Mouse (Mus musculus): ENCODE measurements at regions not wholly inside any gene's neighbourhood (a gene's known extent, or its start where the extent isn't known, plus 50 kb on each side); places are given as distances from the start of the nearest gene placed in this dataset.

DNA sequence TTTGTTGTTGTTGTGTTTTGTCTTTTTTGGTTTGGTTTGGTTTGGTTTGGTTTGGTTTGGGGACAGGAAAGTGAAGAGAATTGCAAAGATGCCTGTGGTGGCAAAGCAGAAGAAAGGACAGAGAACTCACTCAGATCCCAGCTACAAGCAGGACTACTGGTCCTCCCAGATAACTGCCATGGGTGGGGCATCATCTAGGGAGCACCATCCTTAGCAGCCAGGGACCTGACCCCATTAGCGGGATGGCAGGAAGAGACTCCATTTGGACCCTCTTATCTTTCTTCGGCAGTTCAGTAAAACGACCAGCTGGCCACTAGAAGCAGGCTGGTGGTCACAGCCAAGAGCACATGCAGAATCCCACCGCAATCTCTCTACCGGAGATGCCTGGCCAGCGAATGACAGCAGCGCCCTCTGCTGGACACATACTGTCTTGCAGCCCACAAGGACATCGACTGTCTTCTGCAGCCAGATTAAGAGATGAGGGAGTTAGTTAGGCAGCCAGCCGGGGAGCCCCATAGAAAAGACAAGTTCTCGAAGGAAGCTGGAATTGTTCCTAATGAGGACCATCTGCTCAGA is 119.8 kb downstream of the Gm9195 start:
- peak; percentile 68 for DNase-seq

DNA sequence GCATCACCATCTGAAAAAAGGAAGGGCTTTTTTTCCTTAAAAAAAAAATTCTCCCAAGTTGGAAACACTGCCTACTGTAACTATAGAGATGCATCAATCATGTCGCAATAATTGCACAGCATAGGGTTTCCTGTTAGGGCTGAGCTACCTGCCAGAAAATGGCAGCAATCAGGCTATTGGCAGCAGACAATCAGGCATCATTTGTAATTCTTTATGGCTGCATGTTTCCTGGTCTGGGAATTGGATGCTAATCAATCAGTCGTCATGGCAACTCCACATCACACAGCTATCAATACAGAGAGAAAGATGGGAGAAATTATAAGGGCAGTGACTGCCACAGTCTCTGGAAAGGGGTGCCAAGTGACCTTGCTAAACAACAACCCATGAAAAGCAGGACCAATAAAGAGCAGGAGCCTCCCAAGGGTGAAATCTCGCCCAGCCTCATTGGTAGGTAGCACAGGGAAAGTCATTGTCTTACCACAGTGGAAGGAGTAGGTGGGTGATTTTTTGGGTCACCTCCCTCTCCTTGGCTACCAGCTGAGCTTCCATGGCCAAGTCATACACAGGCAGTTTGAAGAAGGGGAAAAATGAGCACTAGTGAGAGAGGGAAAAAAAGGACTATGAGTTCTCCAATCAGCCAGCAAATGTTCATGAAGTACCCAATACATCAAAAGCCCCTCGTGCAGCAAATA is 130.7 kb downstream of the Gm9195 start:
- no peak for DNase-seq

DNA sequence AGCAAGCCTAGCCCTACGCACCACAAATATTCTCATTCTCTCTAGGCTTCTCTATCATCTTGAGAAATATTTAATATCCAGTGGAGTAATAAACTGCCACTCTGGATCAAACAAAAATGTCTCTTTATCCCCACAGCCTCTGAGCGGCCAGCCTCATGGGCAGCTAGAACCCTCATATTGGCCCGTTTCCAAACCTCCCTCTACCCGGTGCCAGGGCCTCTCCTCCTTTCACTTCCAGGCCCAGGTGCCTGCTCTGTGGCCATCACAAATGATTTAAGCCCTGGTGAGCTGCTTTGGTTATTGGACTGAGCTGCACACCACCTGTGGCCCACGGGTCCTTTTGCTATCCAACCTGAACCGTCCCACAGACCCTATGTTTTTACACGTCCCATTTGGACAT is 131.5 kb downstream of the Gm9195 start:
- no peak for DNase-seq

DNA sequence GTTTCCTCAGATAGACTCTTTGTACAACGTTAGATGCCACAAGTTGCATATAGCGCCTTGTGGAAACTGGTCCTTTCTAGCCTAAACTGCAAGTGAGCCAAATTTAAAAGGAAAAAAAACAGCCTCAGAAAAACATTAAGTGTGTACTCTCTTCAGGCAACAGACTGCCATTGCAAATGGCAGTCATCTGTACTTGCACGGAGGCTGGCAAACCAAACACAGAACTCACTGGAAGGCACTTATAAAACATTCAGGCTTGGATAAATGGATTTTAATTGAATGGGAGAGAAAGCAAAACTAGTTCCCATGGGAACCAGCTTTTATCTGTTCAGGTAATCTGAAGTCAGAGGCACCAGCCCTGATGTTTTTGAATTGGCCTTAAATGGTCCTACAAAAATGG is 133.7 kb downstream of the Gm9195 start:
- DNase-seq, result no peak

DNA sequence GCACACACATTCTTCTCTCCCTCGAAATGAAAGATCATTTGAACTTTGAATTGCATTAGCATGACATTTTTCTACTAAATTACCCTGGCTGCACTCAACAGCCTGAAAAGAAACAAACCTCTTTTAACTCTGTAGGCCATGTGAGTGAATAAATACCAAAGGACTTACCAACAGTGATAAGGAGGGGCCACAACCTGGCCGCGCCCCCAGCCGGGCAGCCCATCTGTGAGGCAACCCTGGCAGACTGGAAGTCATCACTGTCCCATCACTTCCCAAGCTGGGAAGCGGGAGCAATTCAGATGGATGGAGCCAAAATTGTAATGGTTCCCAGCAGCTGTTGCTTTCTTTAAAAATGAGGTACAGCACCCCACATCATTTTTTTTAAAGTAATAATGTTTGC is 149.5 kb downstream of the Gm9195 start:
- peak; percentile 1 for DNase-seq

DNA sequence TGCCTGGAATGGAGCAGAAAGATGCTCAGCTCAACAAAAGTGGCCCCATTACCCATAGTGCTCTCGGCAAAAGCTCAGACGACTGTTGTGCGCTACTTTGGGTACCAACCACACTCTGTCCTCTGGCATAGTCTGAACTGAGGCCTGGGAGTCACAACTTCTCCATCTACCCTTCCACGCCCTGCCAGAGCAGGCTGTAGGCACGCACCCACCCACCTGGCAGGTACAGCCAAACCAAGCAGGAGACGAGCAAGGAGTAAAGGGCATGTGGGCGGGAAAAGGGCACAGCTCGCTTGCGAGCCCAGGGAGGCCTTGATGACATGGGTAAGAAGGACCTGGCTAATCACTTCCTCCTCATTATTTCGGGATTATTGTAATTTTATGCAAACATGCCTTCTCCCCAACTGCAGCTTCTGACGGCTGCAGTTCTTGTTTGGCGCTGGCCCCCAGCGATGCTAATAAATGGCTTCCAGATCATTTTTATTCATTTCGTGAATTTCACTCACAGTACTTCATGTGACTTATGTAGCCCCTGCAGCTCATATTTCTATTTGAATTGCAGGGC is 150.0 kb downstream of the Gm9195 start:
- no peak for DNase-seq

DNA sequence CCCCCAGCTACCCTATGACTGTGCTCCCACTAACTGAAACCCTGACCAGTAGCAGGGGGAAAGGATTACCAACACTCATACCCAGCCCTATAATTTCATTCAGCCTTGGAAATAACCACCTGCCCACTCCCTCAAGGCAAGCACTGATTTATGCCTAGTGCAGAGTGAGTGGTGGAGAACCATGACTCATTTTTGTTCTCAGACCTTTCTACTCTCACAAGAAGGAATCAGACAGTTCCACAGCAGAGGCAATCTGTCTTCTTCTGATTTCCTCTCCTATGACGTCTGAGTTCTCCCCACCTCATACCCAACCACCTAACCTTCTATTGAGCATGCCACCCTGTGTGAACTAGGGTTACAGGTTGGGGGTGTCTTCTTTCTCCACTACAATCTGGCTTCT is 153.6 kb downstream of the Gm9195 start:
- no peak for DNase-seq

DNA sequence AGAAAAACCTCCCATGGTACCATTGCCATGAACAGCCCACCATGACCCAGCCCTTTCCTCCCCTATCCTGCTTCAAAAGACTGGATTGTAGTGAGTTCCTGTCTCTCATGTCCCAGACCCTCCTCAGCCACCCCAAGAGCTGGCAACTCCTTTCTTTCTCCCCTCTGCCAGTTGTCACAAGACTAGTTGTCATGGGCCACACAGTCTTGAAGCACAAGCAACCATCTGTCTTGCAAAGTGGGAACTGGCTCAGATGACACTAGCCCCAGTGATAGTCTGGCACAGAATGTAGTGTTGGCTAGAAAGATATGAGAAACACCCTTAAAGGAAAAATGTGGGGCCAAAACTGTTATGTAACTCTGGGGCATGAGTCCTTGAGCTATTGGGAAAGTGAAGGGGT is 187.8 kb downstream of the Gm9195 start:
- DNase-seq, result peak; percentile 30

DNA sequence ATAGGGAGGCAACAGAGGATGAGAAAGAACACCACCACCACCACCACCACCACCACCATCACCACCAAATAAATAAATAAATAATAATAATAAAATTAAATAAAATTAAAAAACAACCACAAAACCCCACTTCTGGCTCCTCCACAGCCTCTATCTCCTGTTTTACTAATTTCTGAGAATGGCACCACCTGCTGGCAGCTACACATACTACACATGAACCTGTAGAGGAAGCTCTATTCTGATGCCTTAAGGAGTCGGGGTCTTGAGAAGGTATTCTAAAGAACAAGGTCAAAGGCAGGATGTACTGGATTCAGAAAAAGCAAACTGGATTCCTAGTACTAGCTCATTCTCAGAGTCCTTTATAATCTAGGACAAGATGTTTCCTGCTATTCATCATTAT is 191.6 kb downstream of the Gm9195 start:
- peak; percentile 71 for DNase-seq

DNA sequence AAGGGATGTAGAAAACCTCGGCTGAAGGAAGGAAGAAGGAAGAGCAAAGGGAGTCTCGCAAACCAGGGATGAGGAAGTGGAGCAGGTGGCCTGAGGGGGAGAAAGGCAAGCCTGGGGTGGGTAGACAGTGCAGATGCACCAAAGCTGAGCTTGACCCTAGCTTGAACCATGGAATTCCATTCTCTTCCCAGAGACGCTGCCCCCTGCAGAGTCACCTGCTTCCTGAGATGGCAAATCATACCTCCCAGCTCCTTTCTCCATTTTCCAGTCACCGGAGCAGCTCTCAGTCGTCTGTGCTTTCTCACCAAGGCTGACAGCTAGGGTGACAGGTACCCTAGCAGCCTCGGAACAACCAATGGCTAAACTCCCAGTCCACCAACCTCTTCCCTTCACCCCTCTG is 197.0 kb downstream of the Gm9195 start:
- DNase-seq, result no peak

DNA sequence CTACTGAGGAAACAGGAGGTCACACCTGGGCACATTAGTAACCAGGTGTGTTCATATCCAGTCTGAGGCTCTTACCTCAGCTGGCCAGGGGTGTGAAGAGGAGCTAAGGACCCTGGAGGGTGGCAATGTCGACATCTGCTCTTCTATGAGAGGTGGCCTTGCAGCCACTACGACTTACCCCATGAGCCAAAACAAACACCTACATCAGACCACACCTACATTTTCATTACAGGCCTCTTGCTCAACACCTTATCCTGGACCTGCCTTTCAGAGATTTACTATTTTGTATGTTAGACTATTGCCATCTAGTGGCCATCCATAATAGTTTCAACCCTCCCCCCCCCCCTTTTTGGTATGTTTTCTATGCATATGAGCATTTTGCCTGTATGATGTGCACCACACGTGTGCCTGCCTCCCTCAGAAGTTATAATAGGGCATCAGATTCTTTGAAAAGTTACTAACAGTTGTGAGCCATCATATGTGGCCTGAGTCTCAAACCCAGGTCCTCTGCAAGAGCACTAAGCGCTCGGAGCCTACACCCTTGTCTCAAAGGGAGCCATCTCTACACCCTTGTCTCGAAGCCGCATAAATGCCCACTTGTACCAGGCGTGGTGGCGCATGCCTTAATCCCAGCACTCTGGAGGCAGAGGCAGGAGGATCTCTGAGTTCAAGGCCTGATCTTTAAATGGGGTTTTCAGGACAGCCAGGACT is 197.8 kb downstream of the Gm9195 start:
- DNase-seq, result peak; percentile 80

DNA sequence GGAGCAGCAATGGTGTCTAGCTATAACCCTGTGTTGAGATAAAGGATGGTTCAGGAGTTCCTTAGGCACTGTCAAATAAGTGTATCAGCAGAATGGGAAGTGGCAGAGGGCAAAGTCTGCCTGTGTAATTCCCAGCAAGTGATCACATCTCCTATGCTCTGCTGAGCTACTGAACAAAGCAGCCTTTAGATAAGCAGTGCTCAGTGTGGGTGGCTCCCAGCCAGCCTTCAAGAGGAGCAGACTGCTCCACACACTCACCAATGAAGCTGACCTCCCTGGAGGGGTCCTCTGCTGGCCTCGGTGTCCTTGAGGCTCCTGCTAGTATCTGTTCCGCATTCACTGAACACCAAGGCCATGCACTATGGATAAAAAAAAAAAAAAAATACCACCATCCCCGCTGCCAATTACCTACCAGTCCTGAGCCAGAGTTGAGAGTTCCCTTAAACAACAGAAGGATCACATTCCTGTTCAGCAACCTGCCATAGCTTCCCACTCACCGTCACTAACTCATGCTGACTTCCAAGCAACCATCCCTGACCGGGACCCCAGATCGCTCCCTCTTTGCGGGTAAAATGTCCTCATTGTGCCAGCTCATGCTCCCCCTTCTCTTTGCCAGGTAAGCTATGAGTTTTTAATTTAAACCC is 198.9 kb downstream of the Gm9195 start:
- DNase-seq, result peak; percentile 39

DNA sequence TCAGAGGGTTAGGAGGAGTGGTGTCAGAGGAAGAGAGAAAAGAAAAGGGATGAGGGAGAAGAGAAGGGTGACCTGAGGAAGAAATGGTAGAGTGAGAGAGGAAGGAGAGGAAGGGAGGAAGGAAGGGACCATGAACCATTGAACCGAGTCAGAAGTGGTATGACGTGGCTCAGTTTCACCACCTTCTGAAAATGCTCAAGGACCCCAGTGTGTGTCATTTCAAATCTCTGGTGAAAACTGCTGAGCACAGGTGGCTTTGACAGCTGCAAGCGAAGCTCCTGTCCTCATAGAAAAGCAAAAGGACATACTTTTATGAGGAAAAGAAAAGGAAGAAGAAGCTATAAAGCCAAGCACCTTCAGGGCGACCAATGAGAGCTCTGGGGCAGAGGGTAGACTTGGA is 214.3 kb downstream of the Gm9195 start:
- DNase-seq, result no peak

DNA sequence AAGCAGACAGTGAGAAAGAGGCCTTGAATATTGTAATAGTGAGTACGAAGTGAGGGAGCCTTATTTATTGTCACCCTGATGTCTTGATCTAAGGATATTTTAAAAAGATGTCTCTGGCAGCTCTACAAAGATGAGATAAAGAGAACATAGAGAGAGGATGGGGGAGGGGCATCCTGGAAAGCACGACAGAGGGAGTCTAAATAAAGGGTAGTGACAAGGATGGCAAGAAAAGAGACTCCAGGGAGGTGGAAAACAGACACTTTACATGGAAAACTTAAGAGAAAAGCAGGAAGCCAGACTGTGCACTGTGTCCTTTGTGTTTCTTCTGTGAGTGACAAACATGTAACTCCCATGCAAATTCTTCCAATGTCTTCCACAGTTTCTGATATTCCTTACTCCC is 232.4 kb downstream of the Gm9195 start:
- DNase-seq, result no peak

DNA sequence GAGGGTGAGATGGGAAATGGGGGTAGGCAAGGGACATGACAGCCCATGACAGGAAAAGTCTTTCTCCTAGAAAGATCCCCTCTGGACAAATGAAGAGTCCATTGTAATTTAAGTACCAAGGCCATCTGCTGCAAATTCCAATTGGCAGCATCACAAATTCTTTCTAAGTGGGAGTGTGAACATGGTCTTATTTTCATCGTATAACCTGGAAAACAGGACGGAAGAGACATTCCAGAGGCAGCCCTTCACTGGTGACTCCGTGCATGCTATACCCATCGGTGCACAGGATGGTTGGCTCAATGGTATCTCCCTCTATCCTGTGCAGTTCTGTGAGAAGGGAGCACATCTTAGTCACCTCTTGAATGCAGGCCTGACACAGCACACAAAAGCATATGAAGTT is 249.8 kb downstream of the Gm9195 start:
- DNase-seq, result no peak

DNA sequence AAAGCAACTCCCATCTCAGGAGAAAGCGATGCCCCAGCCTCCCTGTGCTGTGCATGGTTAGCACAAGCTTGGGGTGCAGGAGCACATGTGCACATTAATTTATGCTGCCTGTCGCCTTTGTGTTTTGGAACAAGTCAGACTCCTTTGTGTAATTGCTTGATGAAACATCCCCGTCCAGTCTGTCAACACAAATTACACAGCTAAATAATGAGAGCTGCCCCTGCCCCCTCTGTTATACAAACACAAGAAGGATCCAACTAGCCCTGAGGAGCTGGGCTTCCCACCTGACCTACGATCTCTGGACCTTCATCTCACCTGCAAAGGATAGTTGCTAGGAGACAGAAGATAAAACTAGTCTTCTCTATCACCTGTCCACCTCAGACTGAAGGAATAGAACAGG is 251.4 kb downstream of the Gm9195 start:
- no peak for DNase-seq

DNA sequence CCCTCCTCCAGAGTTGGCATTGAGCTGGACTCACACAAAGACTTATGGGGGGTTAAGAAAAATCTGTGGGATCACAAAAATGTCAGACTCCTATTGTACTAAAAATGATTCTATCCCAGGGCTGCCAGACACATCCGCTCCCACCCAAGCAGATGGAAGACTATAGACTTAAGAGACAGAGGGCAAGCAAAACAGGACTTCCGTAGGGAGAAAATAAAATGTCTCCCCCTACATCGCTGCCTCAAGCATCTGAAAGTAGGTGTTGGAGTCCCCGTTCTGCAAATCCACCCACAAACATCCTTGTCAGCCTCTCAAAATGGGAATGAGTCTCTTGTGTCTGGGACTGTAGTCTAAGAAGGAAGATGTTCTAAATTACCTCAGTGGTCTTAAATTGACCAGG is 253.3 kb downstream of the Gm9195 start:
- no peak for DNase-seq

DNA sequence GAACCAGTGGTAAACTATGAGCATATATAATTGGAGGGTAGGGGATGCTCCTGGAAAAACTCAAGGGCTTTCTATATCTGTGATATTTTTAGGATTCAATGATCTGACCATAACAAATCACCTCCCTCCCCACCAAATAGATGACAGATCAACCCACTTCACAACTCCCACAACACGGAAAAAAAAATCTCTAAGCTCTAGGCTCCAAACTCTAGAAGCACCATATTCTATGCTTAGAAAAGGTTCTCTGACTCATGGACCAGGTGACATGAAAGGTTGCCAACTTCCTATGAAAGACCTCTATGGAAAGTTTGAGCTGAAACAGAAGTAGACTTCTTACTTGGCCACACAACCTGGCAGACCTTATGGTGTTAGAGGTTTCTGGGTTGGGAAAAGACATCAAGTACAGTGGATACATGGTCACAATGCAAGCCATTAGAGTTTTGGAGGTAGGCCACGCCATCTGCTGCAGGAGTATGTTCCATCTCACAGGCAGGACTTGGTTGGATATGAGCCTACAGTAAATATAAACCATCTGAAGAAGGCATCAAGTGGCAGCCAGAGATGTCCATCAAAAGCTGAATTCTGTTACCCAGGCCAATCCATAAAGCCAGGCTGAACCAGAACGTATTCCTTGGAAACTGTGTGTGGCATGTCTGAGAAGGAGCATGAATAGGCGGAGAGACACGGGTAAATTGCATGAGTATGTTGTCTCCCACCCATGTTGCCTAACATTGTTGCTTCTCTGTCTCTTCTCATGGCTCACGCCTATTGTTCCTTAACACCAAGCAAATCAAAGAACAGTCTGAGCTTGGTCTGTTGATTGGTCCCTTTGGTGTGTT is 257.2 kb downstream of the Gm9195 start:
- DNase-seq, result no peak

DNA sequence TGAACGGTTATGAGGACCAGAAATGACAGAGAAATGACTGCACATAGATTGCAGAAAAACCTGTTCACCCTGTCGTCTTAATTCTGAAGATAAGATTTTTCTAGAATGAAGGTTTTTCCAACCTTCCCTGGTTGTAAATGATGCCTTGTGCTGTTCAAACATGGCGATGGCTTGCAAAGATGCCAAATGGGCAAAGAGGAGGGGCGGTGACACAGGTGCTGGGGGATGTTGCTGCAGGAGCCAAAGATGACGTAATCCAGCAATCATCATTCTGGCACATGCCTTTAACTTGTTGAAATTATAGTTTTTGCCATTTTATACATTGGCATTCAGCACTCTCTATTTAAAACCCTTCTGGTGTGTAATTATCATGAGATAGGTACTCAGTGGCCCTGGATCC is 263.8 kb downstream of the Gm9195 start:
- DNase-seq, result no peak

DNA sequence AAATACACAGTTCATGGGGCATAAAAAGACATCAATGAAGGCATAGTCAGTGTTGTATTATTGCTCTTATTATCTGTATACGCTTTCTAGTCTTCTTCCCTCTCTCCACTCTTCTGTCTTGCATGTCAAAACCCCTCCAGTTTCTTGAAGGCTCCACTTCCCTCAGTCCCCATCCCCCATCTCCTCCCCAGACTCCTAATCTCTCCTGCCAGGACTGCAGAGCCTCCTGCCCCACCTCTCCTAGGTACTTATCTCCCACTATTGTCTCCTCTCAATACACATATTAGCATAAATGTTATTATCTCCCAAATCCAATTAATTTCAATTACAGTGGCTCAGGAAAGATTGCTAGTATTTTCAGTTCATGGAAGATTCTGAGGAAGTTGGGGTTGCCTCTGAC is 264.2 kb downstream of the Gm9195 start:
- DNase-seq, result no peak

DNA sequence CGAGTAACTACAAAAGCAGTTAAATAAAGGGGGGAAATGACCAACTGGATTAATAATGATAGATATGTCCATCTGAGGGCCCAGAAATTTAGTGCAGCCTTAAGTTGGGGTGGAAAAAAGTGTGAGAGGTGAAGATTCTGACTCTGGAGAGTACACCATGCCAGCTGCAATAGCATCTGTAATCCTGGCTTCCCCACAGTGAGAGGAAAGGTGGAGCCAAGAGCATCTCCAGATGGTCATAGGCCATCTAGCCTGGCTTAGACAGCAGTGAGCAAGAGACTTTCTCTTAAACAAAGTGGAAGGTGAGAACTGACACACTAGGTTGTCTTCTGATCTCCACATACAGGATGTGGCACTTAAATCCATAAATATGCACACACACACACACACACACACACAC is 264.7 kb downstream of the Gm9195 start:
- DNase-seq, result no peak

DNA sequence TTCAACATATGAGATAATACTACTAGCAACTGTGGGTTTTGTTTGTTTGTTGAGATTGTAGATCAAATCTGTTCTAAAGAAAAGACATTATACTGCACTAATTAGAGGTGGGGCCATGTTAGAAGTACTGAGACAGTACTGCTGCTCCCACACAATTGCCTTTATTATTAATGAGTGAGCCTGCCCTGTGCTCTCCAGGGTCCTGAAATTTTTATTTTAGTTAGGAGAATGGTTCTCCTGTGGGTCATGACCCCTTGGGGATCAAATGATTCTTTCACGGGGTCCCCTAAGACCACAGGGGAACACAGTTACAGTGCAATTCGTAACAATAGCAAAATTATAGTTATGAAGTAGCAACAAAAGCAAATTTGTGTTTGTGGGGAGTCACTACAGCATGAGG is 268.8 kb downstream of the Gm9195 start:
- DNase-seq, result no peak

DNA sequence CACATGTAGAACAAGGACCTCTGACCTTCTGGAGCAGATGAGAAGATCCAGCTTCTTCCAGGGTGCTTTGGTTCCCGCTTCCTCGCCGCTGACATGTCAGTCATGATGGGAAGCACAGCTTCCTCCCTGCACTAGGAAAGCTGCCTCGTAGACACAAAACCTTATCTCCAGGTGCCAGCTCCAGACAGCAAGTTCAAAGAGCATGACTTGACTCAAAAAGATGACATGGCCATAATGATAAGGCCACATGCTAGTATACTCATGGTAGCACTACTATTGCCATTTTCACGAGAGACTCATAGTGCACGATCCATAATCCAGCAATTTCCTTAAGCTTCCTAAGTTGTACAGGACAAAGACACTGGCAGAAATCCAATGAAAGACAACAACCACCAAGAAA is 272.1 kb downstream of the Gm9195 start:
- no peak for DNase-seq
